Mouse (Mus musculus) erythroblast, embryonic 14.5 days (primary cell): ENCODE data around the gene Trak1.

ENCODE experiments used
- GATA1 ChIP-seq: IDR thresholded peaks from 2 replicates; pipeline ENCODE4 v1.6.1; 2012; ENCODE audit warnings: low read length, inconsistent platforms, mixed read lengths
- TAL1 ChIP-seq: IDR thresholded peaks from 3 replicates; pipeline ENCODE4 v1.6.1; 2012; ENCODE audit warnings: low read length, inconsistent platforms, mixed read lengths

GRCm38 (mm10) chr9:121337938-121338289 lies 40.6 kb downstream of the Trak1 start:
- TF ChIP-seq TAL1 (no peak), GATA1 (no peak)
